Mouse (Mus musculus): ENCODE measurements at regions not wholly inside any gene's neighbourhood (a gene's known extent, or its start where the extent isn't known, plus 50 kb on each side); places are given as distances from the start of the nearest gene placed in this dataset.

DNA sequence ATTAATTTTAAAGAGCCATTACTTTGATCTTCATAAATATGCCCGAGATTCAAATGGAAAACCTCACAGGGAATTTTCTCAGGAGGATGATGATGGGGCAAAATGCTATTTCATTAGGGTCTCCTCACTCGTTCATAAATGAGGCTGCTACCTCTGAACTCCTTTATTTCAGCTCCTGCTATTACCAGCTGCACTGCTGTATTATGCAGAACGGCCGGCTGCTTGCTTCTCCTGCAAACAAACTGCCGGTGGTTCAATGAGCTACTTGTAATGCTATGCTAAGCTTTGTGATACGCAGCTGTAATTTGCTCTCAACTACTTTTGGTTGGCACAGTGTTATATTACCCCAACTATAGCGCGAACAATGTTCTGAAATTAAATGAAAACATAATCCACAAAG lies 81.7 kb upstream of the Tmtc4 start:
- TF ChIP-seq POLR2A (IDR thresholded peaks at IDR 0.05; ENCODE audit: borderline replicate concordance, insufficient read depth, low read length) (no peak), CTCF (IDR thresholded peaks at IDR 0.05; ENCODE audit: borderline replicate concordance, insufficient read depth, low read depth, low read length) (no peak)
